Comparison of ENCODE assay signal across 22 mouse cellular contexts in genomic region chr6:97574973-97575372, GRCm38 (mm10). TPM values are rescaled to one million over a fixed set of nuclear protein-coding genes. Genes with fewer than 3 reads are reported as not detected.
DNase-seq lines count a peak whose midpoint lies in the region; ATAC-seq and TF ChIP-seq lines count a peak whose summit lies in the region.
"Had no signal": no experiment of that assay in that cellular context is flagged by ENCODE, and none has a peak within 500 bp of the region (broad histone marks: within the 10 kb centered on the region; RNA-seq: fewer than 3 reads in every experiment).

No protein-coding gene starts in this region.

- WGBS in lung, postnatal 0 days: 54% methylated on average over 5 of the region's 5 CpGs
- 92% methylated on average over 5 of the region's 5 CpGs for WGBS in limb, embryonic 10.5 days

- no peak overlapping the region for H3K27ac ChIP-seq in lung, postnatal 0 days (ENCODE audit: low read length)
- no peak overlapping the region for H3K27ac ChIP-seq in limb, embryonic 10.5 days
- H3K27ac ChIP-seq: embryonic facial prominence, embryonic 13.5 days; embryonic facial prominence, embryonic 15.5 days; forebrain, embryonic 13.5 days; forebrain, embryonic 15.5 days had no signal

- peak; percentile 58 for DNase-seq in lung, postnatal 0 days (ENCODE audit: low spot score)
- no peak for DNase-seq in lung, postnatal 4 days
- DNase-seq in urinary bladder, postnatal 36 days (ENCODE audit: low spot score in 2 of 2): peak; percentile 23 to 26
- DNase-seq in urinary bladder, postnatal 14 days (ENCODE audit: low spot score): no peak
- peak; percentile 86 for DNase-seq in gonadal fat pad, adult 2 months (ENCODE audit: low read depth)
- no peak for DNase-seq in limb, embryonic 10.5 days (ENCODE audit: low spot score)
- DNase-seq: adrenal gland, adult 2 months; adrenal gland, postnatal 10 days; adrenal gland, postnatal 25 days; cerebellum, adult 11 months; cerebellum, adult 18-20 months; cerebellum, adult 8-10 months; cerebellum, adult 9-11 months; cerebellum, postnatal 14 days; cerebellum, postnatal 36 days; embryo, embryonic 11 days had no signal

- no peak overlapping the region for H3K9ac ChIP-seq in lung, postnatal 0 days (replicated peaks; ENCODE audit: low read depth)
- H3K9ac ChIP-seq: embryonic facial prominence, embryonic 13.5 days; embryonic facial prominence, embryonic 15.5 days; forebrain, embryonic 13.5 days; forebrain, embryonic 15.5 days had no signal

- no peaks in the 10 kb centered on the region for H3K4me1 ChIP-seq in lung, postnatal 0 days (ENCODE audit: insufficient read depth, low read depth, low read length)
- H3K4me1 ChIP-seq in limb, embryonic 10.5 days: peaks cover 13% of the 10 kb centered on the region
- H3K4me1 ChIP-seq: embryonic facial prominence, embryonic 13.5 days; embryonic facial prominence, embryonic 15.5 days had no signal

- no peak overlapping the region for H3K4me2 ChIP-seq in lung, postnatal 0 days (replicated peaks; ENCODE audit: low read depth, low read length)
- H3K4me2 ChIP-seq: embryonic facial prominence, embryonic 13.5 days; embryonic facial prominence, embryonic 15.5 days; forebrain, embryonic 13.5 days; forebrain, embryonic 15.5 days had no signal

- H3K36me3 ChIP-seq in lung, postnatal 0 days (ENCODE audit: insufficient read depth, low read length): no peaks in the 10 kb centered on the region
- no peaks in the 10 kb centered on the region for H3K36me3 ChIP-seq in limb, embryonic 10.5 days
- H3K36me3 ChIP-seq: embryonic facial prominence, embryonic 13.5 days; embryonic facial prominence, embryonic 15.5 days; forebrain, embryonic 15.5 days had no signal

- H3K4me3 ChIP-seq in lung, postnatal 0 days (ENCODE audit: low read depth, low read length): no peak overlapping the region
- H3K4me3 ChIP-seq in limb, embryonic 10.5 days: no peak overlapping the region
- H3K4me3 ChIP-seq: embryonic facial prominence, embryonic 13.5 days; embryonic facial prominence, embryonic 15.5 days; erythroblast, embryonic 14.5 days; forebrain, embryonic 13.5 days; forebrain, embryonic 15.5 days had no signal

- ATAC-seq in lung, postnatal 0 days: peak; percentile 17; the same call in 1 of the 2 replicates
- ATAC-seq: forebrain, embryonic 13.5 days; forebrain, embryonic 15.5 days had no signal

- TF ChIP-seq CTCF in lung, postnatal 0 days (IDR thresholded peaks at IDR 0.05): no peak

- no peak for TF ChIP-seq EP300 in lung, postnatal 0 days (IDR thresholded peaks at IDR 0.05)

- no peaks in the 10 kb centered on the region for H3K27me3 ChIP-seq in lung, postnatal 0 days (replicated peaks; ENCODE audit: insufficient read depth, low read length)
- H3K27me3 ChIP-seq in limb, embryonic 10.5 days (ENCODE audit: low read depth, poor library complexity, severe bottlenecking): no peaks in the 10 kb centered on the region
- H3K27me3 ChIP-seq: embryonic facial prominence, embryonic 13.5 days; embryonic facial prominence, embryonic 15.5 days; forebrain, embryonic 13.5 days; forebrain, embryonic 15.5 days had no signal

- no peaks in the 10 kb centered on the region for H3K9me3 ChIP-seq in lung, postnatal 0 days (ENCODE audit: low read length)
- no peaks in the 10 kb centered on the region for H3K9me3 ChIP-seq in limb, embryonic 10.5 days (replicated peaks)
- H3K9me3 ChIP-seq: embryonic facial prominence, embryonic 13.5 days; embryonic facial prominence, embryonic 15.5 days; forebrain, embryonic 13.5 days; forebrain, embryonic 15.5 days had no signal

RNA-seq across cellular contexts. Expression of gene Frmd4b, which starts 42.4 kb away (rescaled TPM):
- 11.1 and 11.7 TPM in 2 replicates for polyA plus RNA-seq in lung, postnatal 0 days (2015; fragmentation: Nextera tagmentation; extraction: Ambion mirVana)
- polyA plus RNA-seq in gonadal fat pad, adult 2 months (2012; rRNA removed): 10.7 and 11.3 TPM in 2 replicates
- polyA plus RNA-seq in limb, embryonic 10.5 days (2016; fragmentation: Nextera tagmentation; extraction: Ambion mirVana): 14.2 and 14.8 TPM in 2 replicates
- polyA plus RNA-seq: C2C12; erythroblast, embryonic 14.5 days had no signal

Comparison
In these comparisons a context has a peak if more than half of its experiments do, and no peak if none do; other contexts are left out.
1. DNase-seq: peak in lung, postnatal 0 days (single experiment), urinary bladder, postnatal 36 days (2 of 2) and gonadal fat pad, adult 2 months (single experiment); none in lung, postnatal 4 days (0 of 2), urinary bladder, postnatal 14 days (single experiment) and limb, embryonic 10.5 days (single experiment).